Mouse (Mus musculus): ENCODE measurements around the gene Tgm4. TPM values are rescaled to one million over a fixed set of nuclear protein-coding genes. Genes with fewer than 3 reads are reported as not detected.
A peak's percentile ranks its signal among the peaks of the same experiment; 100 is the strongest.

The Tgm4 gene
- polyA plus RNA-seq, 1 experiment from 2014 or later = not detected

DNA sequence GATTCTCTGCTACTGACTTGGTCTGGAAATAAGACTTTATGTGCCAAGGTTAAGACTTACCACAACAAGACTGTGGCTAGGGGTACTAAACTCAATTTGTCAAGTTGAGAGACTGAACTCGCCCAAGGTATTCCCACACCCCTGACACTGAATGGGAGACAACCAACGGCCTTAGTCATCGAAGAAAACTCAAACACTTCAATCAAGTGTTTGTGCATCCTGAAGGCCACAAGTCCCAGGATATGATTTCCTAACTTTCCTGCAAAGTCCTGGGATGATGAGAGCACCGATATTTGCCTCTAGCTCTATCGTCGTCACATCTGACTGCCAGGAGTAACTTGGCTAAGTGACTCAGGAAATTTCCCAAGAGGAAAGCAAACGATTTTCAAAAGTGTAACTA lies 74.7 kb downstream of the Tgm4 start:
- Histone ChIP-seq H3K27me3 (no peaks in the 10 kb centered on the region), H3K36me3 (peaks cover 29% of the 10 kb centered on the region), H3K4me1 (replicated peaks) (peaks cover 39% of the 10 kb centered on the region), H3K4me2 (no peak overlapping the region), H3K4me3 (replicated peaks) (no peak overlapping the region), H3K9me3 (replicated peaks) (no peaks in the 10 kb centered on the region), H3K9ac (no peak overlapping the region), H3K27ac (no peak overlapping the region)
- 73% methylated on average over 7 of the region's 7 CpGs for WGBS (ENCODE audit: insufficient replicate concordance)
- no peak for DNase-seq
- no peak for ATAC-seq (ENCODE audit: low read depth)

- Histone ChIP-seq H3K9ac (peak overlapping the region; percentile 94), H3K4me1 (replicated peaks) (peaks cover 58% of the 10 kb centered on the region), H3K4me3 (replicated peaks) (peak overlapping the region; percentile 92), H3K27me3 (no peaks in the 10 kb centered on the region), H3K27ac (no peak overlapping the region), H3K4me2 (peak overlapping the region; percentile 90), H3K36me3 (peaks cover 27% of the 10 kb centered on the region), H3K9me3 (replicated peaks) (no peaks in the 10 kb centered on the region)
- WGBS (ENCODE audit: insufficient replicate concordance) = 33% methylated on average over 8 of the region's 8 CpGs
- ATAC-seq (ENCODE audit: low read depth) = no peak
- DNase-seq = no peak
Measured at GRCm38 (mm10) chr9:123111751-123112221, 77.3 kb downstream of the Tgm4 start.

GRCm38 (mm10) chr9:123112805-123113521 lies 78.4 kb downstream of the Tgm4 start, which contains the start of the genes Zdhhc3 and Exosc7:
Gene Zdhhc3 (minus strand): TSS chr9:123113205.
Gene Exosc7 (plus strand): TSS chr9:123113215.
- under 1% methylated on average over 79 of the region's 79 CpGs for WGBS (ENCODE audit: insufficient replicate concordance)
- Histone ChIP-seq H3K4me3 (replicated peaks) (peak within 1 kb of the TSS; percentile 92), H3K9ac (peak within 1 kb of the TSS; percentile 94), H3K4me1 (replicated peaks) (peaks cover 55% of the 10 kb centered on the region), H3K4me2 (peak within 1 kb of the TSS; percentile 90), H3K27me3 (no peaks in the 10 kb centered on the region), H3K27ac (peak within 1 kb of the TSS; percentile 88), H3K9me3 (replicated peaks) (no peaks in the 10 kb centered on the region), H3K36me3 (peaks cover 31% of the 10 kb centered on the region)
- peak; percentile 93 for ATAC-seq (ENCODE audit: low read depth)
- peak; percentile 80 for DNase-seq

- H3K27me3 ChIP-seq = no peaks in the 10 kb centered on the region
- peak overlapping the region; percentile 90 for H3K4me2 ChIP-seq
- peak overlapping the region; percentile 92 for H3K4me3 ChIP-seq (replicated peaks)
- H3K9me3 ChIP-seq (replicated peaks) = no peaks in the 10 kb centered on the region
- peak overlapping the region; percentile 88; the same call in 1 of the 2 replicates for H3K27ac ChIP-seq
- peaks cover 55% of the 10 kb centered on the region for H3K4me1 ChIP-seq (replicated peaks)
- WGBS (ENCODE audit: insufficient replicate concordance) = 49% methylated on average over 6 of the region's 6 CpGs
- peaks cover 35% of the 10 kb centered on the region for H3K36me3 ChIP-seq
- H3K9ac ChIP-seq = peak overlapping the region; percentile 94
- DNase-seq (no peak), ATAC-seq (ENCODE audit: low read depth) (no peak)
Measured at GRCm38 (mm10) chr9:123113931-123114330, 79.4 kb downstream of the Tgm4 start.

- no peak overlapping the region for H3K27ac ChIP-seq
- no peak for DNase-seq
- H3K4me3 ChIP-seq (replicated peaks) = no peak overlapping the region
- no peak overlapping the region for H3K4me2 ChIP-seq
- no peaks in the 10 kb centered on the region for H3K9me3 ChIP-seq (replicated peaks)
- peaks cover 43% of the 10 kb centered on the region for H3K4me1 ChIP-seq (replicated peaks)
- WGBS (ENCODE audit: insufficient replicate concordance) = 83% methylated on average over 1 of the region's 1 CpGs
- H3K9ac ChIP-seq = peak overlapping the region; percentile 33; the same call in 1 of the 2 replicates
- H3K36me3 ChIP-seq = peaks cover 47% of the 10 kb centered on the region
- no peaks in the 10 kb centered on the region for H3K27me3 ChIP-seq
- ATAC-seq (ENCODE audit: low read depth) = no peak
Measured at GRCm38 (mm10) chr9:123115566-123115965, 81.0 kb downstream of the Tgm4 start.

Other genes starting within 250 kb of the Tgm4 start
- 1.8 and 3.2 TPM in 2 replicates for gene Tcaim, start 229.2 kb upstream of the Tgm4 start, polyA plus RNA-seq (2015; fragmentation: Nextera tagmentation; extraction: Ambion mirVana)
- gene Gm35549, start 190.7 kb upstream of the Tgm4 start, polyA plus RNA-seq (2015; fragmentation: Nextera tagmentation; extraction: Ambion mirVana) = not detected in 2 replicates
- gene Zfp445, start 168.7 kb upstream of the Tgm4 start, polyA plus RNA-seq (2015; fragmentation: Nextera tagmentation; extraction: Ambion mirVana) = 17.1 and 21.5 TPM in 2 replicates
- 0.46 and 0.70 TPM in 2 replicates for gene Zkscan7, start 149.0 kb upstream of the Tgm4 start, polyA plus RNA-seq (2015; fragmentation: Nextera tagmentation; extraction: Ambion mirVana)
- gene Zfp105, start 111.7 kb upstream of the Tgm4 start, polyA plus RNA-seq (2015; fragmentation: Nextera tagmentation; extraction: Ambion mirVana) = 2.5 and 3.0 TPM in 2 replicates
- gene 1110059G10Rik, start 83.7 kb upstream of the Tgm4 start, polyA plus RNA-seq (2015; fragmentation: Nextera tagmentation; extraction: Ambion mirVana) = 19.3 and 22.2 TPM in 2 replicates
- gene Kif15, start 83.7 kb upstream of the Tgm4 start, polyA plus RNA-seq (2015; fragmentation: Nextera tagmentation; extraction: Ambion mirVana) = 34.7 and 36.4 TPM in 2 replicates
- gene Tmem42, start 13.4 kb upstream of the Tgm4 start, polyA plus RNA-seq (2015; fragmentation: Nextera tagmentation; extraction: Ambion mirVana) = 5.9 and 6.4 TPM in 2 replicates
- 37.9 and 43.3 TPM in 2 replicates for gene Zdhhc3, start 78.5 kb downstream of the Tgm4 start, polyA plus RNA-seq (2015; fragmentation: Nextera tagmentation; extraction: Ambion mirVana)
- 109 and 118 TPM in 2 replicates for gene Exosc7, start 78.5 kb downstream of the Tgm4 start, polyA plus RNA-seq (2015; fragmentation: Nextera tagmentation; extraction: Ambion mirVana)
- 0.10 TPM in 1 of 2 replicates, not detected in the other for gene Clec3b, start 116.2 kb downstream of the Tgm4 start, polyA plus RNA-seq (2015; fragmentation: Nextera tagmentation; extraction: Ambion mirVana)
- 0.13 and 0.21 TPM in 2 replicates for gene Cdcp1, start 181.3 kb downstream of the Tgm4 start, polyA plus RNA-seq (2015; fragmentation: Nextera tagmentation; extraction: Ambion mirVana)
- 3.4 and 4.1 TPM in 2 replicates for gene Tmem158, start 226.0 kb downstream of the Tgm4 start, polyA plus RNA-seq (2015; fragmentation: Nextera tagmentation; extraction: Ambion mirVana)

Measured in liver, embryonic 13.5 days (tissue).